Comparison of ENCODE assay signal across 8 mouse cellular contexts in genomic region chr3:135485128-135485899, GRCm38 (mm10). TPM values are rescaled to one million over a fixed set of nuclear protein-coding genes. Genes with fewer than 3 reads are reported as not detected.
DNase-seq lines count a peak whose midpoint lies in the region; ATAC-seq and TF ChIP-seq lines count a peak whose summit lies in the region.

Manba (plus strand) TSS chr3:135485611.

- peak; percentile 38 for TF ChIP-seq POLR2A in ES-Bruce4 (IDR thresholded peaks at IDR 0.05; ENCODE audit: insufficient read depth, low read length)

- WGBS in forebrain, embryonic 15.5 days, result 2% methylated on average over 48 of the region's 48 CpGs
- 5% methylated on average over 48 of the region's 48 CpGs for WGBS in lung, postnatal 0 days

- no peak within 1 kb of the TSS for H3K27ac ChIP-seq in ES-Bruce4 (ENCODE audit: insufficient read depth, low read length)
- H3K27ac ChIP-seq in forebrain, embryonic 15.5 days (replicated peaks), result no peak within 1 kb of the TSS
- no peak within 1 kb of the TSS for H3K27ac ChIP-seq in lung, postnatal 0 days (ENCODE audit: low read length)

- no peaks in the 10 kb centered on the region for H3K27me3 ChIP-seq in ES-Bruce4 (ENCODE audit: control insufficient read depth, insufficient read depth, low read length, poor library complexity, severe bottlenecking)
- no peaks in the 10 kb centered on the region for H3K27me3 ChIP-seq in forebrain, embryonic 15.5 days
- no peaks in the 10 kb centered on the region for H3K27me3 ChIP-seq in lung, postnatal 0 days (replicated peaks; ENCODE audit: insufficient read depth, low read length)

- no peaks in the 10 kb centered on the region for H3K4me1 ChIP-seq in ES-Bruce4 (ENCODE audit: control insufficient read depth, insufficient read depth, low read length)
- H3K4me1 ChIP-seq in forebrain, embryonic 15.5 days, result peaks cover 10% of the 10 kb centered on the region
- H3K4me1 ChIP-seq in lung, postnatal 0 days (ENCODE audit: insufficient read depth, low read depth, low read length), result no peaks in the 10 kb centered on the region

- ATAC-seq in forebrain, embryonic 15.5 days (replicated peaks), result peak; percentile 94
- ATAC-seq in lung, postnatal 0 days, result peak; percentile 96

- H3K36me3 ChIP-seq in ES-Bruce4 (ENCODE audit: control insufficient read depth, insufficient read depth, low read length, poor library complexity, severe bottlenecking), result no peaks in the 10 kb centered on the region
- H3K36me3 ChIP-seq in forebrain, embryonic 15.5 days, result no peaks in the 10 kb centered on the region
- no peaks in the 10 kb centered on the region for H3K36me3 ChIP-seq in lung, postnatal 0 days (ENCODE audit: insufficient read depth, low read length)

- DNase-seq in cerebellum, adult 11-12 months, result peak; percentile 81
- peak; percentile 82 for DNase-seq in heart, postnatal 4 days
- DNase-seq in layer of hippocampus, adult 9-11 months, result peak; percentile 61
- peak; percentile 78 for DNase-seq in lung, postnatal 0 days (ENCODE audit: low spot score)
- peak; percentile 49 for DNase-seq in ovary, postnatal 10 days (ENCODE audit: low spot score)
- DNase-seq in thymus, postnatal 0 days (ENCODE audit: low spot score), result peak; percentile 55

- H3K4me3 ChIP-seq in ES-Bruce4 (ENCODE audit: low read depth, low read length), result peak within 1 kb of the TSS; percentile 79
- peak within 1 kb of the TSS; percentile 73 for H3K4me3 ChIP-seq in forebrain, embryonic 15.5 days
- peak within 1 kb of the TSS; percentile 60 for H3K4me3 ChIP-seq in lung, postnatal 0 days (ENCODE audit: low read depth, low read length)

- H3K4me2 ChIP-seq in forebrain, embryonic 15.5 days (replicated peaks), result peak within 1 kb of the TSS; percentile 95
- H3K4me2 ChIP-seq in lung, postnatal 0 days (replicated peaks; ENCODE audit: low read depth, low read length), result peak within 1 kb of the TSS; percentile 96

- no peak for TF ChIP-seq CTCF in ES-Bruce4 (IDR thresholded peaks at IDR 0.05; ENCODE audit: low read depth, low read length)
- TF ChIP-seq CTCF in lung, postnatal 0 days (IDR thresholded peaks at IDR 0.05), result no peak

- H3K9ac ChIP-seq in ES-Bruce4 (ENCODE audit: low read depth, poor library complexity, severe bottlenecking), result peak within 1 kb of the TSS; percentile 51
- H3K9ac ChIP-seq in forebrain, embryonic 15.5 days (replicated peaks), result peak within 1 kb of the TSS; percentile 70
- H3K9ac ChIP-seq in lung, postnatal 0 days (replicated peaks; ENCODE audit: low read depth), result peak within 1 kb of the TSS; percentile 35

- TF ChIP-seq EP300 in ES-Bruce4 (IDR thresholded peaks at IDR 0.05; ENCODE audit: insufficient read depth, low read depth, low read length), result peak; percentile 21; the same call in 1 of the 2 replicates
- TF ChIP-seq EP300 in lung, postnatal 0 days (IDR thresholded peaks at IDR 0.05), result no peak

- no peaks in the 10 kb centered on the region for H3K9me3 ChIP-seq in ES-Bruce4 (replicated peaks; ENCODE audit: control insufficient read depth, insufficient read depth, low read length, poor library complexity, severe bottlenecking)
- no peaks in the 10 kb centered on the region for H3K9me3 ChIP-seq in forebrain, embryonic 15.5 days
- H3K9me3 ChIP-seq in lung, postnatal 0 days (ENCODE audit: low read length), result no peaks in the 10 kb centered on the region

RNA-seq across cellular contexts. Expression of gene Manba, which starts in this region (rescaled TPM):
- 114 and 122 TPM in 2 replicates for polyA plus RNA-seq in ES-Bruce4 (2011; ENCODE audit: insufficient read depth, insufficient read length, low read depth, missing spikeins)
- polyA plus RNA-seq in forebrain, embryonic 15.5 days (2015; fragmentation: Nextera tagmentation; extraction: Ambion mirVana), result 3.3 and 3.9 TPM in 2 replicates
- total RNA-seq in heart, postnatal 4 days (2021), result 10 to 100 TPM; 24.8 to 26.6 TPM
- 9.2 and 9.9 TPM in 2 replicates for polyA plus RNA-seq in lung, postnatal 0 days (2015; fragmentation: Nextera tagmentation; extraction: Ambion mirVana)
- 8.4 and 9.3 TPM in 2 replicates for polyA plus RNA-seq in thymus, postnatal 0 days (2015; fragmentation: Nextera tagmentation; extraction: Ambion mirVana)

Comparison
In these comparisons a context has a peak if more than half of its experiments do, and no peak if none do; other contexts are left out.
1. RNA of gene Manba (polyA plus RNA-seq): 114 to 122 TPM in ES-Bruce4; 8.4 to 9.3 TPM in thymus, postnatal 0 days, 9.2 to 9.9 TPM in lung, postnatal 0 days and 3.3 to 3.9 TPM in forebrain, embryonic 15.5 days; every median in the first group is over 10 times any median in the second.
2. Peak in every context shown above with its lines, with median percentiles within 50 percentile points of each other: H3K4me3 ChIP-seq, H3K9ac ChIP-seq and DNase-seq.